Mouse (Mus musculus) spleen, adult 2 months (tissue): ENCODE data around the gene Ptch1. TPM values are rescaled to one million over a fixed set of nuclear protein-coding genes. Genes with fewer than 3 reads are reported as not detected.
A peak's percentile ranks its signal among the peaks of the same experiment; 100 is the strongest.

ENCODE experiments used
- DNase-seq, 2 experiments: peaks; one replicate each; pipeline versions ENCODE4 v3.0.0 to v3.0.0-alpha.2; 2012 to 2021; ENCODE audit warnings: low spot score in 2 of 2, low read depth in 1 of 2
- H3K27ac ChIP-seq: fragments of 200-500 bp; 2 replicates; pipeline ENCODE4 v1.5.1; 2012; ENCODE audit warnings: low read length, inconsistent platforms; ENCODE audit not compliant: insufficient read depth
- H3K27me3 ChIP-seq: fragments of 200-500 bp; 2 replicates; pipeline ENCODE4 v1.6.1; 2012; ENCODE audit warnings: mild to moderate bottlenecking, moderate library complexity, low read length, inconsistent platforms; ENCODE audit not compliant: control insufficient read depth, insufficient read depth
- H3K36me3 ChIP-seq: fragments of 200-500 bp; 2 replicates; pipeline ENCODE4 v1.6.1; 2012; ENCODE audit warnings: mild to moderate bottlenecking, low read length, inconsistent platforms; ENCODE audit not compliant: control insufficient read depth, insufficient read depth
- H3K4me1 ChIP-seq: fragments of 200-500 bp; 2 replicates; pipeline ENCODE4 v1.6.1; 2011; ENCODE audit warnings: inconsistent platforms; ENCODE audit not compliant: control insufficient read depth, insufficient read depth, insufficient read length
- H3K4me3 ChIP-seq: fragments of 200-500 bp; 2 replicates; pipeline ENCODE4 v1.5.1; 2011; ENCODE audit warnings: mild to moderate bottlenecking, inconsistent platforms; ENCODE audit not compliant: insufficient read depth, insufficient read length; ENCODE audit errors: extremely low read depth
- CTCF ChIP-seq: fragments of 200-500 bp; IDR thresholded peaks from 2 replicates; pipeline ENCODE4 v1.5.1; 2011; ENCODE audit warnings: mild to moderate bottlenecking, inconsistent platforms; ENCODE audit not compliant: insufficient read depth, insufficient read length, insufficient replicate concordance; ENCODE audit errors: extremely low read depth
- POLR2A ChIP-seq: fragments of 200-500 bp; IDR thresholded peaks from 2 replicates; pipeline ENCODE4 v1.6.1; 2011; ENCODE audit warnings: low read depth, low read length, inconsistent platforms
- WGBS: fragments of 180-500 bp; shearing (Covaris S2); methylation state at CpG from one replicate; pipeline ENCODE4 v1.1.7; 2018; 5-methylcytosine and 5-hydroxymethylcytosine counted together
- polyA plus RNA-seq: library from polyadenylated mRNA; depleted of rRNA; stranded (reverse); fragments of >200 nt; gene quantifications from 2 replicates; pipeline ENCODE4 v1.2.3, GENCODE M21; 2012

Ptch1 gene
- polyA plus RNA-seq, 1 experiment: 8.2 TPM

- TF ChIP-seq POLR2A: no peak
- TF ChIP-seq CTCF: no peak
- Histone ChIP-seq H3K4me3 (no peak overlapping the region), H3K4me1 (no peaks in the 10 kb centered on the region), H3K36me3 (peaks cover 30% of the 10 kb centered on the region), H3K27ac (no peak overlapping the region), H3K27me3 (no peaks in the 10 kb centered on the region)
- DNase-seq: no peak
- 94% methylated on average over 12 of the region's 12 CpGs for whole genome bisulfite sequencing
Measured at GRCm38 (mm10) chr13:63540584-63540983, 32.8 kb downstream of the Ptch1 start.

DNA sequence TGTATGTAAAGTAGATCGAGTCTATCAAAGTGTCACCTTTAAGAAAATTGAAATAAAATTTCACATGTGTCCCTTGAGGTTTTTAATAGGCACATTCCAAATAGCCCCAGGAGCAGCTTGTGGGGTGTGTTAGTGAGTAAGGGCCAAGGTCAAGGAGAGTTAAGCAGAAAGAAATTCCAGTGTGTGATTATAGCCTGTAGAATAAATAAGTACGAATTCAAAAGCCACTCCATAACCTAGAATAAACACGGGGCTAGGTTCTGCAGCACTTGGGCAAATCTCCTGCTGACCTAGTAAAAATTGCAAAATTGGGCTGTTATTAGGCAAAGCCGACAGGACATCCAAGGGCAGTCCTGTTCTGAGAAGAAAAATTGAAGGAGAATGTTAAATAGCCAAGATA lies 38.4 kb downstream of the Ptch1 start:
- Histone ChIP-seq H3K27me3 (no peaks in the 10 kb centered on the region), H3K4me1 (no peaks in the 10 kb centered on the region), H3K36me3 (peaks cover 26% of the 10 kb centered on the region), H3K4me3 (no peak overlapping the region), H3K27ac (no peak overlapping the region)
- no peak for DNase-seq
- TF ChIP-seq POLR2A (no peak), CTCF (no peak)
- WGBS: 89% methylated on average over 4 of the region's 4 CpGs

DNA sequence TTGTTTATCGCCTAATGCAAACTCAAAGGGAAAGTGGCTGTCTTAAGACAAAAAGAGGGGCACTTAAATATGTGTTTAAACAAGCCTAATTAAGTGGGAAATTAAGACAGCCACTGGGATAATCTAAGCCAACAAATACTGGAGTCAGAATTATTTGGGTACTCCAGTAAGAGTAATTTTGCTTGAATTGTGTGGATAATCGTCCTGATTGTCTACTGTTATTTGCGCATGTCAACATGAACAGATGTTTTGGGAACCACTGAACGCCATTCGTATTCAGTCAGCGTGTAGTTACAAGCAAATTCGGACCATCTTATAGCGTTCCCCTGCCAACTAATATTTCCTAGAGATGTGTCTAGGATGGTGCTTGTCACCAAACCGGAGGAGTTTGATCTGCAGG lies 42.5 kb downstream of the Ptch1 start:
- no peaks in the 10 kb centered on the region for H3K27me3 ChIP-seq
- H3K4me3 ChIP-seq: no peak overlapping the region
- WGBS: 95% methylated on average over 9 of the region's 9 CpGs
- H3K36me3 ChIP-seq: peaks cover 20% of the 10 kb centered on the region
- H3K4me1 ChIP-seq: peaks cover 13% of the 10 kb centered on the region
- DNase-seq: no peak
- H3K27ac ChIP-seq: no peak overlapping the region
- TF ChIP-seq POLR2A (no peak), CTCF (no peak)

- Histone ChIP-seq H3K27ac (no peak overlapping the region), H3K36me3 (peaks cover 20% of the 10 kb centered on the region), H3K4me1 (peaks cover 13% of the 10 kb centered on the region), H3K27me3 (no peaks in the 10 kb centered on the region), H3K4me3 (no peak overlapping the region)
- WGBS: 73% methylated on average over 3 of the region's 3 CpGs
- no peak for DNase-seq
- no peak for TF ChIP-seq CTCF
- no peak for TF ChIP-seq POLR2A
Measured at GRCm38 (mm10) chr13:63530371-63530764, 43.0 kb downstream of the Ptch1 start.

GRCm38 (mm10) chr13:63529602-63530370 lies 43.6 kb downstream of the Ptch1 start:
- peaks cover 13% of the 10 kb centered on the region for H3K4me1 ChIP-seq
- no peaks in the 10 kb centered on the region for H3K27me3 ChIP-seq
- no peak for TF ChIP-seq CTCF
- TF ChIP-seq POLR2A: no peak
- DNase-seq: no peak
- no peak overlapping the region for H3K4me3 ChIP-seq
- H3K27ac ChIP-seq: no peak overlapping the region
- peaks cover 23% of the 10 kb centered on the region for H3K36me3 ChIP-seq
- WGBS: 77% methylated on average over 3 of the region's 3 CpGs

DNA sequence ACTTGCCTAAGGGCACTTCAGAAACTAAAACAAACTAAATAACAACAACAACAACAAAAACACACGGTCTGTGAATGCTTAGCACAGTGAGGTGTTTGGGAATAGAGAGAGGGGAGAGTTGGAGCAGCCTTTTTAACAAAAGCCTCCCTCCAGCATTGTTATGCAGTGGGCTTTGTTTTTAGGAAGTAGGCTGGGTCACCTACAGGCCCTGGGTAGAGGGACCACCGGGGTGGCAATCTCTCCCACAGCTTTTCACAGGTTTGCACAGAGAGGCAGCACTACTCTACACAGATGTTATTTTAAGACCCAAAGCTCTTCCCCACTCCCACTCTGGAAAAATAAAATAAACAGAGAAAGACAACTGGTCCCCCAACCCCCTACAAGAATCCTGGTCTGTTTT lies 44.5 kb downstream of the Ptch1 start:
- H3K27me3 ChIP-seq: no peaks in the 10 kb centered on the region
- peaks cover 29% of the 10 kb centered on the region for H3K36me3 ChIP-seq
- H3K4me3 ChIP-seq: no peak overlapping the region
- TF ChIP-seq POLR2A (no peak), CTCF (no peak)
- no peak for DNase-seq
- no peak overlapping the region for H3K27ac ChIP-seq
- H3K4me1 ChIP-seq: peaks cover 13% of the 10 kb centered on the region
- 9% methylated on average over 2 of the region's 2 CpGs for WGBS

- Histone ChIP-seq H3K4me1 (peaks cover 13% of the 10 kb centered on the region), H3K27me3 (no peaks in the 10 kb centered on the region), H3K36me3 (peaks cover 27% of the 10 kb centered on the region), H3K27ac (peak overlapping the region; percentile 40; the same call in 1 of the 2 replicates), H3K4me3 (no peak overlapping the region)
- peak; percentile 5 to 43 for DNase-seq
- TF ChIP-seq CTCF (no peak), POLR2A (no peak)
- 4% methylated on average over 5 of the region's 5 CpGs for WGBS
Measured at GRCm38 (mm10) chr13:63528164-63528675, 45.2 kb downstream of the Ptch1 start.
